Mouse (Mus musculus) ES-E14 (cell line): ENCODE results near the gene Lpcat2b.

Experiments used
- HCFC1 ChIP-seq: IDR thresholded peaks from 2 replicates; pipeline ENCODE4 v1.6.1; 2012; ENCODE audit warnings: low read length, inconsistent platforms, borderline replicate concordance; ENCODE audit not compliant: insufficient read depth
- MAFK ChIP-seq: IDR thresholded peaks from 2 replicates; pipeline ENCODE4 v1.6.1; 2014; ENCODE audit warnings: mild to moderate bottlenecking, low read depth, low read length, inconsistent platforms; ENCODE audit not compliant: insufficient read depth
- ZC3H11A ChIP-seq: IDR thresholded peaks from 2 replicates; pipeline ENCODE4 v1.6.1; 2012; ENCODE audit warnings: low read depth, mild to moderate bottlenecking, inconsistent platforms, low read length, borderline replicate concordance

DNA sequence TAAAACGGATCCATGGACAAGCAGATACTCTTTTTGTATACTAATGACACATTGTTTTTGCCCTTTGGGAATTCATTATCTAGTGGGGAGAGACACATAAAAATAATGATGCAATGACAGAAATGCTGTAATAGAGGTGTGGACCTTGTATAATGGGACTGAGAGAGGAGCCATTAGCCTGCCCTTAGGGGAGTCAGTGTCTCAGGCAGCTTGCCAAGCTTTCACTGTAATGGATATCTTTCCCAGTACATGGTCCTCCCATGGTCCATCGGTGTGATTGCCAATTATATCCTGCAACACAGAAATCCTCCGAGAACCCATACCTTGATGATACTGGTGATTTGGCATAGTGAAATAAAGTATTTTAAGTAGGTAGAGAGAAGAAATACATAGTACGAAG lies 12.9 kb downstream of the Lpcat2b start:
- TF ChIP-seq MAFK (no peak), ZC3H11A (no peak), HCFC1 (no peak)
